Mouse (Mus musculus) intestine, embryonic 16.5 days (tissue): ENCODE measurements around the gene Mterf1b. TPM values are rescaled to one million over a fixed set of nuclear protein-coding genes. Genes with fewer than 3 reads are reported as not detected.

Source experiments
- ATAC-seq: fragments of 200-750 bp; cut with Nextera tagmentation; 2 replicates; pipeline ENCODE4 v1.8.0; 2017; ENCODE audit warnings: moderate TSS enrichment, moderate library complexity
- H3K27ac ChIP-seq: fragments of 300-500 bp; sonication (generic); 2 replicates; pipeline ENCODE4 v1.5.1; 2014; ENCODE audit warnings: mild to moderate bottlenecking, low read length
- H3K27me3 ChIP-seq: fragments of 300-500 bp; sonication (generic); replicated peaks from 2 replicates; pipeline ENCODE4 v1.6.1; 2014; ENCODE audit warnings: low read length, control low read depth, mixed read lengths; ENCODE audit not compliant: control insufficient read depth, insufficient read depth
- H3K36me3 ChIP-seq: fragments of 300-500 bp; sonication (generic); 2 replicates; pipeline ENCODE4 v1.6.1; 2014; ENCODE audit warnings: low read length, control low read depth; ENCODE audit not compliant: control insufficient read depth, insufficient read depth
- H3K4me1 ChIP-seq: fragments of 300-500 bp; sonication (generic); 2 replicates; pipeline ENCODE4 v1.6.1; 2014; ENCODE audit warnings: low read length, control low read depth, mixed read lengths; ENCODE audit not compliant: control insufficient read depth, insufficient read depth
- H3K4me2 ChIP-seq: fragments of 300-500 bp; sonication (generic); 2 replicates; pipeline ENCODE4 v1.6.1; 2014; ENCODE audit warnings: low read depth, low read length, control low read depth
- H3K4me3 ChIP-seq: fragments of 300-500 bp; sonication (generic); 2 replicates; pipeline ENCODE4 v1.5.1; 2014; ENCODE audit warnings: mild to moderate bottlenecking, low read length
- H3K9ac ChIP-seq: fragments of 300-500 bp; sonication (generic); 2 replicates; pipeline ENCODE4 v1.6.1; 2014; ENCODE audit warnings: low read depth, low read length
- H3K9me3 ChIP-seq: fragments of 300-500 bp; sonication (generic); 2 replicates; pipeline ENCODE4 v1.6.1; 2016; ENCODE audit warnings: low read length, control low read depth; ENCODE audit not compliant: control insufficient read depth
- WGBS: fragments of 180-500 bp; shearing (Covaris S2); extraction: QIAGEN DNeasy Blood & Tissue Kit; methylation state at CpG from one replicate; pipeline ENCODE4 v1.1.7; 2014; 5-methylcytosine and 5-hydroxymethylcytosine counted together
- polyA plus RNA-seq: library from polyadenylated mRNA; unstranded; fragments of >200 nt; fragmentation: Nextera tagmentation; extraction: Ambion mirVana; gene quantifications from 2 replicates; pipeline ENCODE4 v1.2.1, GENCODE M21; 2015

Mterf1b gene
- polyA plus RNA-seq, 1 experiment from 2014 or later, result 3.7 TPM

- no peaks in the 10 kb centered on the region for H3K9me3 ChIP-seq
- H3K4me2 ChIP-seq, result no peak overlapping the region
- no peaks in the 10 kb centered on the region for H3K36me3 ChIP-seq
- H3K4me1 ChIP-seq, result no peaks in the 10 kb centered on the region
- H3K4me3 ChIP-seq, result no peak overlapping the region
- H3K27ac ChIP-seq, result no peak overlapping the region
- WGBS, result 76% methylated on average over 2 of the region's 2 CpGs
- H3K27me3 ChIP-seq, result no peaks in the 10 kb centered on the region
- no peak overlapping the region for H3K9ac ChIP-seq
- no peak for ATAC-seq
Observed at GRCm38 (mm10) chr5:4232163-4232562, 40.0 kb downstream of the Mterf1b start.

GRCm38 (mm10) chr5:4234505-4234904, 42.3 kb downstream of the Mterf1b start:
- H3K27ac ChIP-seq, result no peak overlapping the region
- no peak overlapping the region for H3K9ac ChIP-seq
- H3K4me3 ChIP-seq, result no peak overlapping the region
- no peaks in the 10 kb centered on the region for H3K4me1 ChIP-seq
- no peak overlapping the region for H3K4me2 ChIP-seq
- no peaks in the 10 kb centered on the region for H3K27me3 ChIP-seq
- WGBS, result 87% methylated on average over 2 of the region's 2 CpGs
- ATAC-seq, result no peak
- no peaks in the 10 kb centered on the region for H3K36me3 ChIP-seq
- no peaks in the 10 kb centered on the region for H3K9me3 ChIP-seq

- no peak overlapping the region for H3K4me2 ChIP-seq
- H3K27me3 ChIP-seq, result no peaks in the 10 kb centered on the region
- ATAC-seq, result no peak
- H3K36me3 ChIP-seq, result no peaks in the 10 kb centered on the region
- 64% methylated on average over 2 of the region's 2 CpGs for WGBS
- no peak overlapping the region for H3K27ac ChIP-seq
- H3K9me3 ChIP-seq, result no peaks in the 10 kb centered on the region
- no peak overlapping the region for H3K4me3 ChIP-seq
- H3K4me1 ChIP-seq, result no peaks in the 10 kb centered on the region
- H3K9ac ChIP-seq, result no peak overlapping the region
Observed at GRCm38 (mm10) chr5:4240120-4240519, 48.0 kb downstream of the Mterf1b start.

GRCm38 (mm10) chr5:4245004-4245403, 52.8 kb downstream of the Mterf1b start:
- Histone ChIP-seq H3K27me3 (no peaks in the 10 kb centered on the region), H3K9ac (no peak overlapping the region), H3K9me3 (no peaks in the 10 kb centered on the region), H3K36me3 (no peaks in the 10 kb centered on the region), H3K4me3 (no peak overlapping the region), H3K4me1 (no peaks in the 10 kb centered on the region), H3K27ac (no peak overlapping the region), H3K4me2 (no peak overlapping the region)
- WGBS, result 77% methylated on average over 3 of the region's 3 CpGs
- ATAC-seq, result no peak

- no peak overlapping the region for H3K27ac ChIP-seq
- no peaks in the 10 kb centered on the region for H3K36me3 ChIP-seq
- no peaks in the 10 kb centered on the region for H3K4me1 ChIP-seq
- H3K4me2 ChIP-seq, result no peak overlapping the region
- H3K27me3 ChIP-seq, result no peaks in the 10 kb centered on the region
- WGBS, result 80% methylated on average over 2 of the region's 2 CpGs
- H3K9ac ChIP-seq, result no peak overlapping the region
- H3K9me3 ChIP-seq, result no peaks in the 10 kb centered on the region
- no peak overlapping the region for H3K4me3 ChIP-seq
- ATAC-seq, result no peak
Observed at GRCm38 (mm10) chr5:4246095-4246494, 53.9 kb downstream of the Mterf1b start.

Other genes with a start within 250 kb of the Mterf1b start
- gene Cyp51, start 87.6 kb upstream of the Mterf1b start, polyA plus RNA-seq, result 114 and 117 TPM in 2 replicates